Mouse (Mus musculus): ENCODE results near the gene Exoc2. TPM values are rescaled to one million over a fixed set of nuclear protein-coding genes. Genes with fewer than 3 reads are reported as not detected.

Gene Exoc2
- polyA plus RNA-seq, 1 experiment: 28.9 TPM

DNA sequence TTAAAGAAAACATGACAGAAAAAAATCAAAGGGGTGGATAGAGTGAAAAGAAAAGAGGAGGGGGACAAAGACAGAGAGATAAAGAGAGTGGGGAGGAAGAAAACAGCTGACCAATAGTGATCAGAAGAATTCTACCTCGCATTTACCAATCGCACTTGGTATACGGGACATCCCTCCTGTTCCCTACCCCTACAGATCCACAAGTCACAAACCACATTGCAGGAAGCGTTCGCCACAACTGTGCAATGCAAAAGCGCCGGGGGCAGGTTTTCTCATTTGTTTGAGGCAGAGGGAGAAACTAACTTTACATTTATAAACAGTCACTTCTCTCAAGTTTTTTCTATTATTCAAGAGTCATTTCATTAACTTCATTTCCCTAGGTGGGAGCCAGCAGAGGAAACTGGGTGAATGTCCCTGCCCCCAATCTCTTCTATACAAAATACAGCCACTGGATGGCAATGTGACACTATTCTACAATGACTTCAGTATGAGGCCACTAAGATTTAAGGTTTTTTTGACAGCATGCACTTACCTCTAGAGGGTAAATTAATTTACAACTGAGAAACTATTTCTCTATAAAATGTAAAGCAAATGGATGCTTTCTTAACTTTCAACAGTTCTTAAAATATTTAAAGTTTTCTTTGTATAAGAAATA is 72.4 kb downstream of the Exoc2 start:
- DNase-seq (ENCODE audit: extremely low spot score in 1 of 2, low spot score in 1 of 2): peak in 1 of 2 experiments; percentile 33

DNA sequence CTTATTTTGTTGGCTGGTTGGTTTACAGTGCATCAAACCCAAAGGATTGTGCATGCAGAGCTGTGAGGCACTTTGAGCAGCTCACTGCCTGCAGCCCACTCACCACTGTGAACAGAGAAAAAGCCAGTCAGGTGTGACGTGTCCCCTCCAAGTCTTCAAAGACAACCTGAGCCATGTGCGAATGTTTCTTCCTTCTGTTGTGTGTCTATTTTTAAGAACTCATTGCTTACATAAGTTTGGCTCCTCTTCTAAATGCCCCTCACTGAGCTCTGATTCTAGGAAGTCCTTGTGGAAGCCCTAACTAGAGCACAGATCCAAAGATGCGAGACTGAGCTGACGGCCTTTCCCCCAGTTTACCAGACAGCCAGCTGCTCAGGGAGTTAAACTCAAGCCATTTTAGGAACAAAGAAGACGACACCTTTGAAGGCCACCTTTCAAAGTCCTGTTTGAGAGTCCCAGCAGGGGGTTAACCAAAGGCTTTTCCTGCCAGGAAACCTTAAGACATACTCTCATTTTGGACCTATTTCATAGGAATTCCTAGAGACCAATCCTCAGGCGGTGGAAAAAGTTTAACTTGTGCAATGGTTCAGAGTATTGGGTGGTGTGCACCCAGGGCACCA is 79.8 kb downstream of the Exoc2 start:
- DNase-seq (ENCODE audit: extremely low spot score in 1 of 2, low spot score in 1 of 2): peak; percentile 28 to 39

DNA sequence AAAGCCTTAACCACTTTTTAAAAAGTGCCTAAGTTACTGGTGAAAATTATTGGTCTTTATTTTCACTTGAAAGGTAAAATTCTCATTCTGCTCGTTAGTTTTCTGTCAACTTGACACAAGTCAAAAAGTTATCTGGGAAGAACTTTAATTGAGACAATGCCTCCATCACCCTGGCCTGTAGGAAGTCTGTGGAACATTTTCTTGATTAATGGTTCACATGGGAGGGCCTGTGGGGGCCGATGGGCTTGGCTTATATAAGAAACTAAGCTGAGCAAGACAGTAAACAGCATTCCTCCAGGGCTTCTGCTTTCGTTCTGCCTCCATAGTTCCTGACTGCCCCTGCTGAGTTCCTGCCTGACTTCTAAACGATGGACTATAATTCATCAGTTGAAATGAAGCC is 81.6 kb downstream of the Exoc2 start:
- no peak for DNase-seq (ENCODE audit: extremely low spot score in 1 of 2, low spot score in 1 of 2)

GRCm38 (mm10) chr13:30891223-30891622 is 82.7 kb downstream of the Exoc2 start:
- DNase-seq (ENCODE audit: extremely low spot score in 1 of 2, low spot score in 1 of 2): no peak

DNA sequence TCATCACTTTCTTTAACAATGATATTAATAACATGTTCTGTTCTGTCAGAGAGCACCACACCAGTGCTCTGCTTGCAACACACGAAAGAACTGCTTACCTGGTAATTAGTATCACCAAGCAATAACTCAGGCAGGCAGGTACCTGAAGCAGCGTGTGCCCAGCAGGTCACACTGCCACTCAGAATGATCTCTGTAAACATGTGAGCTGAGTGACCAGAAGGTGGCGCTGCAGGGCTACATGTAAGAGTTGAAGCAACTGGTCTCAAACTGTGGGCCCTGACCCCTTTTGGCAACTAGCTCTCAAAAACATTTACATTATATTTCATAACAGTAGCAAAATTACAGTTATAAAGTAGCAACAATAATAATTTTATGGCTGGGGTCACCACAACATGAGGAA is 85.4 kb downstream of the Exoc2 start:
- DNase-seq (ENCODE audit: extremely low spot score in 1 of 2, low spot score in 1 of 2): peak; percentile 30 to 80

- DNase-seq (ENCODE audit: extremely low spot score in 1 of 2, low spot score in 1 of 2): no peak
Observed at GRCm38 (mm10) chr13:30880310-30880709, 93.6 kb downstream of the Exoc2 start.

- DNase-seq (ENCODE audit: extremely low spot score in 1 of 2, low spot score in 1 of 2): no peak
Observed at GRCm38 (mm10) chr13:30879871-30880270, 94.0 kb downstream of the Exoc2 start.

DNA sequence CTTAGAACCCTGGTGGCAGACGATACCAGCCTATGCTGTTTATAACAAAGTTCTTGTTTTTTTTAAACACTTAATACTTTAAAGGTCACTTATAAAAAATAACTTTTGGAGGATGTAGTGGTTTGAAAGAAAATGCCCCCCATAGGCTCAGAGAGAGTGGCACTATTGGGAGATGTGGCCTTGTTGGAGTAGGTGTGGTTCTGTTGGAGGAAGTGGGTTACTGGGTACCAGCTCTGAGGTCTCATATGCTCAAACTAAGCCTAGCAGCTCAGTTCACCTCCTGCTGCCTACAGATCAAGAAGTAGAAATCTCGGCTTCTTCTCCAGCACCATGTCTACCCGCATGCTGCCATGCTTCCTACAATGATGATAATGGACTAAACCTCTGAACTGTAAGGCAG is 98.1 kb downstream of the Exoc2 start:
- DNase-seq (ENCODE audit: extremely low spot score in 1 of 2, low spot score in 1 of 2): no peak

DNA sequence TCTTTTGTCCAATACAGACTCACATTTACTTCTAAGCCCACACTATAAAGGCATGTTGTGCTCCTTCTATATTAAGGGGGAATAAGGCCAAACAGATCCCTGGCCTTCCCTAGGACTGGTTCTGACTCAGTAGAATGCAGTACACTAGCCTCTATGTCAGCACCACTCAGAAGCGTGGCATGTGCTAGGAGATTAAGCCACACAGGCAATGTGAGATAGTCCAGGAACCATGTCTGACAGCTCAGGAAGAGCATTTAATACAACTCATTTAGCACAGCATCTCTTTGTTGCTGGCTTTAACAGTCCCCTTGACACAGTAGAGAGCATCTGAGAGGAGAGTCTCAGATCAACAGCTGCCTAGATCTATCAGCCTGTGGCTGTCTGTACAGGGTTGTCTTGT is 100.4 kb downstream of the Exoc2 start:
- no peak for DNase-seq (ENCODE audit: extremely low spot score in 1 of 2, low spot score in 1 of 2)

DNA sequence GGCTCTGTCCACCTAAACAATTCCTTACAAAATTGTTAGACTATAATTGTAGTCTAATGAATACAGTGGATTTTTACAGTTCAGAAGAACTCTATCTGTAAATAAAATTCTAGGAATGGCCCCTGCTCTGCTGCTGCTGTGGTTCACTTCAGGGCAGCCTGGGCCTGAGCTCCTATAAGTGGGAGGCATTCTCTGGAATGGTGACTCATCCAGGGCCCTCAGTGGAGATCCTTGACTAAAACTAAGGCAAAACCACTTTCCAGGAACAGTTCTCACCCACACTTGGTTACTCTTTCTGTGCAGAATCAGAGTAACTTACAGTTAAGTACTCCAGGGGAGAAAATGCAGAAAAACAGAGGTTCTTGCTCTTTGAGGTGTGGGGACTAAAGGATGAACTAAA is 108.4 kb downstream of the Exoc2 start:
- DNase-seq (ENCODE audit: extremely low spot score in 1 of 2, low spot score in 1 of 2): peak; percentile 44 to 74

DNA sequence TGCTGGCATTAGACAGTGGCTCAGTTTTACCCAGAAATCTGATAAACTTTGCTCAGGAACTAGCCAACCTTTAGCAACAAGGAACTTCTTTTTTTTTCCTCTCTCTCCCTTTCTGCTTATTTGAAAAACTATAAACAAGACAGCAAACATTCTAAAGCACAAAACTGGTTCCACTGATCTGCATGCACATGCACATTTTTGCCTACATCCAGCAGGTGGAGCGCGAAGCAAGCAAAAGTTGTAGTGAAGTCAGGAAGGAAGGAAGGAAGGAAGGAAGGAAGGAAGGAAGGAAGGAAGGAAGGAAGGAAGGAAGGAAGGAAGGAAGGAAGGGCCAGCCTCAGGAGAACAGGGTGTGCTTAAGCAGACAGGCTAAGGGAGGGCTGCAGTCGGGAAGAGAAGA is 109.9 kb downstream of the Exoc2 start:
- peak in 1 of 2 experiments; percentile 37 for DNase-seq (ENCODE audit: extremely low spot score in 1 of 2, low spot score in 1 of 2)

DNA sequence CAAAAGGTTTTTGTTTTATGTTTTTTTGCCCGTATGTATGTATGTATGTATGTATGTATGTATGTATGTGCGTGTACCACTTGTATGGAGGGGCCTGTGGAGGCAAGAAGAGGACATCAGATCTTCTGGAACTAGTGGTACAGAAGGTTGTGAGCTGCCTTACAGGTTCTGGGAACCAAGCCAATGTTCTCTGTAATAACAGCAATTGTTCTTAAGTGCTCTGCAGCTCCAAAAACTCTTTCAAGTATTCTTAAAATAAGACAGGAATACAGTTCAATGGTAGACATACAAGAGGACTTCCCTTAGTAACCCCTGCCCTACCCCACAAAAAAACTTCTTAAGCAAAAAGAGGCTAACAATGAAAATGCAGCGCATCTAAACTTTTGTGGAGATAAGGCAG is 115.5 kb downstream of the Exoc2 start:
- DNase-seq (ENCODE audit: extremely low spot score in 1 of 2, low spot score in 1 of 2): no peak

DNA sequence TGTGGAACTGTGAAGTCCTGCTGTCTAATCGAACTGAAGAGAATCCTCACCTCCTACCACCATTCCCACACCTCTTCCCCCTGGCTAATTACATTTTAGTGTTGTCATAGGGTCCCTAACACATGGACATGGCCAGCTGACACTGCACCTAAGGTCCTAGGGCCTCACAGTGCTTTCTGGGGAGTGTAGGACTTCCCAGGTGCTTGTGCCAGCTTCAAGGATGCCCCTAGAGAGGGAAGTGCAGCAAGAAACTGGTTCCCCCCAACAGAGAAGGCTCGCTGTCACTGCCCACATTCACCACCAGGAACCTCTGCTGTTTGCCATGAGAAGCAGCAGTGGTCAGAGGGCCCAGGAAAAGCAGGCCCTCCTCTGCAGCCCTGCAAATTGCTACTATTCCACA is 123.2 kb downstream of the Exoc2 start:
- DNase-seq (ENCODE audit: extremely low spot score in 1 of 2, low spot score in 1 of 2): no peak

GRCm38 (mm10) chr13:30848001-30848400 is 125.9 kb downstream of the Exoc2 start:
- DNase-seq (ENCODE audit: extremely low spot score in 1 of 2, low spot score in 1 of 2): no peak

- DNase-seq (ENCODE audit: extremely low spot score in 1 of 2, low spot score in 1 of 2): no peak
Observed at GRCm38 (mm10) chr13:30846506-30846905, 127.4 kb downstream of the Exoc2 start.

- no peak for DNase-seq (ENCODE audit: extremely low spot score in 1 of 2, low spot score in 1 of 2)
Observed at GRCm38 (mm10) chr13:30843049-30843448, 130.8 kb downstream of the Exoc2 start.

- no peak for DNase-seq (ENCODE audit: extremely low spot score in 1 of 2, low spot score in 1 of 2)
Observed at GRCm38 (mm10) chr13:30841843-30842242, 132.1 kb downstream of the Exoc2 start.

GRCm38 (mm10) chr13:30841306-30841705 is 132.6 kb downstream of the Exoc2 start:
- no peak for DNase-seq (ENCODE audit: extremely low spot score in 1 of 2, low spot score in 1 of 2)

DNA sequence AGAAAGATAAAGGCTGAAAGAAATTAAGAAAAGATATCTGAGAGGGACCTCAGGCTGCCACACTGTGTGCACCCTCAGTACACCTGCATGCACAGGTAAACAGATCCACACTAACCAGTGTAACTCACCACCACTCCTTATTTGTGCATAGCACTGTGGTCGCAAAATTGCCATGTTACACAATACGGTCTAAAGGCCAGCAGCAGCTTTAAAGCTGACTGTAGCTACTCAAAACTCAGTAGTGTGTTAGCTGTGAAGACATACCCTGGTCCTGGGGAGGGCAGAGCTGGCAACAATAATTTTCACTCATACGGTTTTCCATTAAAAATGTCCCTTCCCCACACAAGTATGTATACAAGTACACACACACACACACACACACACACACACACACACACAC is 133.2 kb downstream of the Exoc2 start:
- DNase-seq (ENCODE audit: extremely low spot score in 1 of 2, low spot score in 1 of 2): no peak

- no peak for DNase-seq (ENCODE audit: extremely low spot score in 1 of 2, low spot score in 1 of 2)
Observed at GRCm38 (mm10) chr13:30836342-30836741, 137.6 kb downstream of the Exoc2 start.

GRCm38 (mm10) chr13:30834859-30835258 is 139.0 kb downstream of the Exoc2 start:
- no peak for DNase-seq (ENCODE audit: extremely low spot score in 1 of 2, low spot score in 1 of 2)

DNA sequence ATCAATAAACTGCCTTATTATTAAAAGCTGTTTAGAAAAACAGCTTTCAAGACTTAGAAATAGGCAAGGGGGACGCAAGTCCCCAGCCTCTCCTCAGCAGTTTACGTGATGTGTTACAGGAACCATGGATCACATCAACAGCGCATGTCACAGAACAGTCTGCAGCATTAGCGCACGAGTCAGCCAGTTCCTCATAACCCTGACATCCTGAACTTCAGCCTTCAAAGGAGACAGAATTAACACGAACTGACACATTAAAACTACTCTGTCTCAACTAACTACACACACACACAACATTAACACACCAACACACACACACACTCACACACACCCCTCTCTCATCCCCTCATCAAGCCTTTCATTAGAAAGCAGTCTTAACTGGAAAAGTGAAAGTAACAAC is 139.5 kb downstream of the Exoc2 start:
- DNase-seq (ENCODE audit: extremely low spot score in 1 of 2, low spot score in 1 of 2): no peak

Measured in frontal cortex, adult 2 months (tissue).